Mouse (Mus musculus) embryonic facial prominence, embryonic 13.5 days (tissue): ENCODE data around the gene Cmip. TPM values are rescaled to one million over a fixed set of nuclear protein-coding genes. Genes with fewer than 3 reads are reported as not detected.

Experiments
- ATAC-seq: fragments of 200-750 bp; cut with Nextera tagmentation; 2 replicates; pipeline ENCODE4 v1.8.0; 2017; ENCODE audit warnings: low read depth; ENCODE audit not compliant: insufficient number of reproducible peaks, insufficient read depth, low FRiP score, low TSS enrichment
- H3K27ac ChIP-seq: fragments of 300-500 bp; sonication (generic); 2 replicates; pipeline ENCODE4 v1.5.1; 2015; ENCODE audit warnings: moderate library complexity, mild to moderate bottlenecking, inconsistent platforms
- H3K27me3 ChIP-seq: fragments of 300-500 bp; sonication (generic); 2 replicates; pipeline ENCODE4 v1.6.1; 2015; ENCODE audit warnings: mild to moderate bottlenecking, inconsistent platforms
- H3K36me3 ChIP-seq: fragments of 300-500 bp; sonication (generic); 2 replicates; pipeline ENCODE4 v1.6.1; 2015; ENCODE audit warnings: mild to moderate bottlenecking, inconsistent platforms
- H3K4me1 ChIP-seq: fragments of 300-500 bp; sonication (generic); 2 replicates; pipeline ENCODE4 v1.6.1; 2015; ENCODE audit warnings: inconsistent platforms
- H3K4me2 ChIP-seq: fragments of 300-500 bp; sonication (generic); 2 replicates; pipeline ENCODE4 v1.6.1; 2015; ENCODE audit warnings: moderate library complexity, mild to moderate bottlenecking, inconsistent platforms
- H3K4me3 ChIP-seq: fragments of 300-500 bp; sonication (generic); 2 replicates; pipeline ENCODE4 v1.5.1; 2015; ENCODE audit warnings: mild to moderate bottlenecking, inconsistent platforms
- H3K9ac ChIP-seq: fragments of 300-500 bp; sonication (generic); 2 replicates; pipeline ENCODE4 v1.6.1; 2015; ENCODE audit warnings: mild to moderate bottlenecking, inconsistent platforms
- H3K9me3 ChIP-seq: fragments of 300-500 bp; sonication (generic); 2 replicates; pipeline ENCODE4 v1.6.1; 2016; ENCODE audit warnings: inconsistent platforms
- WGBS: fragments of 180-500 bp; shearing (Covaris S2); methylation state at CpG from one replicate; pipeline ENCODE4 v1.1.7; 2015; ENCODE audit warnings: mixed read lengths; 5-methylcytosine and 5-hydroxymethylcytosine counted together
- polyA plus RNA-seq: library from polyadenylated mRNA; unstranded; fragments of >200 nt; fragmentation: Nextera tagmentation; extraction: Ambion mirVana; gene quantifications from 2 replicates; pipeline ENCODE4 v1.2.1, GENCODE M21; 2015

The Cmip gene
- polyA plus RNA-seq, 1 experiment from 2014 or later: 17.7 TPM

DNA sequence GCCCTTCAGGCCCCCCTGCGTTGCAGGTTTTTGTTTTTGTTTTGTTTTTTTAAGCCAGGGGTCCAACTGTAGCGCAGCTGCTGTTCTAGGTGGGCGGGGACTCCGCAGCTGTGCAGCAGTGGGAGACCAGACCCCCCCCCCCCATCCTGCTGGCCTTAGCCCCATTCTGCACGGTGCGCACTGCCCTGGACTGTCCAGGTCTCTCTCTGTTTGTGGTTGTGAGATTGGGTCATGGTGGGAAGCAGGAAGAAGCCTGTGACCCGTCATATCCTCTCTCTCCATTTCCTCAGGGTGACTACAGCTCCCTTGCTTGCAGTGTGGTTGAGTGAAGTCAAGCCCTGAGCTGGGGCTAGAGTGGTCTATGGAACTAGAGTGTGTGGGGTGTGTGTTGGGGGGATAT is 114.3 kb downstream of the Cmip start:
- no peak; the same call in 1 of the 2 replicates for ATAC-seq
- Histone ChIP-seq H3K27me3 (no peaks in the 10 kb centered on the region), H3K4me1 (peaks cover 51% of the 10 kb centered on the region), H3K9ac (no peak overlapping the region), H3K36me3 (no peaks in the 10 kb centered on the region), H3K4me3 (no peak overlapping the region), H3K27ac (no peak overlapping the region), H3K9me3 (no peaks in the 10 kb centered on the region), H3K4me2 (no peak overlapping the region)
- 82% methylated on average over 7 of the region's 7 CpGs for WGBS

DNA sequence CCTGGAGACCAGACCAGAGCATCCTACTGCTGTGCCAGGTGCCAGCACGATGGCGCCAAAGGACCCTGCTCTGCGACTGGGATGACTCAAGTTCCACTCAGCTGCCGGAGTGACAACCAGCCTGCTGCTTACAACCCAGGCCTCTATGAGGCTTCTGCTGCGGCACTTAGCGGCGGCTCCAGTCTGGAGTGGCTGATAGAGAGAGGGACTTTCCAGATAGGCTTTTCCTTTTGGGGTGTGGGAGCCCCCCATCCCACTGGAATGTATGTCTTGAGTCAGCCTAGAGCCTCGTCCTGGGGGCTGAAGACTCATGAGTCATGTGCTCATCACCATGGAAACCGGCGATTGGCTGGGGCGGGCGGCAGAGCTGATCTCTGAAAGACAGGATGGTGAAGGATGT is 115.2 kb downstream of the Cmip start:
- no peaks in the 10 kb centered on the region for H3K27me3 ChIP-seq
- no peaks in the 10 kb centered on the region for H3K9me3 ChIP-seq
- no peak overlapping the region for H3K27ac ChIP-seq
- H3K36me3 ChIP-seq: 0 out of 2 replicates have a peak, but pooled peaks cover 2% of the 10 kb centered on the region
- no peak overlapping the region for H3K4me3 ChIP-seq
- ATAC-seq: no peak
- 78% methylated on average over 12 of the region's 12 CpGs for WGBS
- H3K9ac ChIP-seq: no peak overlapping the region
- H3K4me1 ChIP-seq: peaks cover 49% of the 10 kb centered on the region
- no peak overlapping the region for H3K4me2 ChIP-seq

DNA sequence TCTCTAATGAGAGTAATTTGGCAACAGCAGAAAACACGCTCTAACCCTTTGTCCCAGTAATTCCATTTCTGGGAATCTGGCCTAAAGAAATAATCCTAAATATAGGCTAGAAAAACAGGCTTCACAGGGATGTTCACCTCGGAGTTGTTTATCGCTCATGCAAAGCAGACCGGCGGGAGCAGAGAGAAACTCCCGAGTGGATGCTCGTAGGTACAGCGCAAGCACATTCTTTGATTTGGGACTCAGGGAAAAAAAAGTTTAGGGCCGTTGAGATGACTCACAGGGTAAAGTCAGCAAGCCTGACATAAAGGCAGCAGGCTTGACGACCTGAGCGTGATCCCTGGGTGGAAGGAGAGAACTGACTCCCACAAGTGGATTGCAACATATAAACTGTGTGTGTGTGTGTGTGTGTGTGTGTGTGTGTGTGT is 116.2 kb downstream of the Cmip start:
- WGBS: 62% methylated on average over 11 of the region's 11 CpGs
- Histone ChIP-seq H3K36me3 (0 out of 2 replicates have a peak, but pooled peaks cover 6% of the 10 kb centered on the region), H3K27ac (peak overlapping the region; percentile 39; the same call in 1 of the 2 replicates), H3K4me3 (no peak overlapping the region), H3K4me1 (peaks cover 41% of the 10 kb centered on the region), H3K27me3 (no peaks in the 10 kb centered on the region), H3K9me3 (no peaks in the 10 kb centered on the region), H3K9ac (no peak overlapping the region), H3K4me2 (no peak overlapping the region)
- no peak for ATAC-seq

DNA sequence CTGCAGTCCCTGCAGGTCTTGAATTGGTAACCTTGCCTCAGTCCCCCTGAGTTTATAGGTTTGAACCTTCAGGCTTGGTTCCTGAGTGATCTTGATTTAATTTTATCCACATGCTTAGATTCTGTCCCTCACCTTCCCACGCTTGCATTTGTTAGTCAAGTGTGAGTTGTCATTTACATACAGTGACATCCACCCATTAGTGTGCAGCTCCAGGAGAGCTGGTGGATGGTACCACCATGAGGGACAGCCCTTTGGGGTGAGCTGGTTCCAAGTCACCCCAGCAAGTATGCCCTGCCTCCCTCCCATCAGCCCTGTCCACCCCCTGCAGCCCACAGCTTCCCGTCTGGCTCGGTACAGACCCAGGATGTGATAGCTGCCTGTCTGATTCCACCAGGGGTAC is 117.2 kb downstream of the Cmip start:
- Histone ChIP-seq H3K4me1 (peaks cover 44% of the 10 kb centered on the region), H3K4me2 (no peak overlapping the region), H3K36me3 (peaks cover 12% of the 10 kb centered on the region; the same call in 1 of the 2 replicates), H3K27me3 (no peaks in the 10 kb centered on the region), H3K27ac (no peak overlapping the region), H3K9me3 (no peaks in the 10 kb centered on the region), H3K4me3 (no peak overlapping the region), H3K9ac (no peak overlapping the region)
- ATAC-seq: no peak
- 80% methylated on average over 3 of the region's 3 CpGs for WGBS

DNA sequence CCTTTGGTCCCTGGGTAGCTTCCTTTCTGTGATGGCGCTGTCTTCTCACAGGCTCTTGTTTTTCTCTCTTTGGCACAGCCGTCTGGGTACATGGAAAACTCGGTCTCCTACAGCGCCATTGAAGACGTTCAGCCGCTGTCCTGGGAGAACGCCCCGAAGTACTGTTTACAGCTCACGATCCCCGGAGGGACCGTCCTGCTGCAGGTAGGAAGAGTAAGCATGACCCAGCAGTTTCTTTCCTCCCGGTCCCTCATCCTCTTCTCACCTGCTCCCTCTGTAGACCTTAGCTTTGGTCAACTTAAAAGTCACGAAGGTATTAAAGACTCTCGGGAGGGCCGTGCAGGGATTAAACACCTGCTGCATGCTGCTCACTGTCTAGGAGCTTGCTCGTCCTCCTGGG is 120.1 kb downstream of the Cmip start:
- Histone ChIP-seq H3K27ac (no peak overlapping the region), H3K4me3 (no peak overlapping the region), H3K4me2 (no peak overlapping the region), H3K4me1 (peaks cover 22% of the 10 kb centered on the region), H3K9ac (no peak overlapping the region), H3K27me3 (no peaks in the 10 kb centered on the region), H3K36me3 (peaks cover 26% of the 10 kb centered on the region), H3K9me3 (no peaks in the 10 kb centered on the region)
- 73% methylated on average over 16 of the region's 16 CpGs for whole genome bisulfite sequencing
- no peak for ATAC-seq

DNA sequence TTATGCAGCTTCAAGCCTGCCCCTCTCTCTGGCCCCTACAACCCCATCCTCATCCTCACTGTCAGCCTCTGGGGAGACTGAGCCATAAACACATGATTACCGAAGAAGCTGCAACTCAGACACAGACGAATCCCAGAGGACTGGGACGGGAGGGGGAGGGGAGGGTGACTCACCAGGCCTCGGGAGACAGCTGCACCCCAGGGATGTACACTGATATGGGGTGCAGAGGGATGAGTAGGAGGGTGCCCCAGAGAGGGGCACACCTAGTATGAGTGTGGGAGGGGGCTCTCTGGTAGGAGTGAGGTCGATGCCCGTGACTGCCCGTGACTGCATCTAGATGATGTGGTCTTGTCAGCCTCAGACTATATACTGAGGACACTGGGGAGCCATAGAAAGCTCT is 121.8 kb downstream of the Cmip start:
- Histone ChIP-seq H3K9ac (no peak overlapping the region), H3K27me3 (no peaks in the 10 kb centered on the region), H3K4me1 (peaks cover 11% of the 10 kb centered on the region), H3K36me3 (peaks cover 32% of the 10 kb centered on the region), H3K4me2 (no peak overlapping the region), H3K9me3 (no peaks in the 10 kb centered on the region), H3K27ac (no peak overlapping the region), H3K4me3 (no peak overlapping the region)
- WGBS: 80% methylated on average over 7 of the region's 7 CpGs
- ATAC-seq: no peak

DNA sequence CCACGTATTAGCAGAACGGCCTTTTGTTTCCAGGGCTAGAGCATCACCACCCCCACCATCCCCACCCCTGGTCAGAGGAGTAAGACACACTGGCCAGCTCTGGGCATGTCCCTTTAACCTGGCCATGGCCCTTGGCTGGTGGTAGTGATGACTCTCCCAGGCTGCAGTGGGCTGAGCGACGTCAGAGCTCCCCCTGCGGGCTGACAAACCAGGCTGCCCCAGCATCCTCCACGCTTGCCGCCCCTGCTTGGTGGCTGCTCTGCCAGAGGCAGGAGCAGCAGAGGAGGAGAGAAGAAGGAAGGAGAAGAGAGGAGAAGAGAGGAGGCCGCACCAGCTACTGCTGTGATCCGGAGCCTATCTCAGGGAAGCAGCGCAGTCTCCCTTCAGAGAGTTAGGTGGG is 122.3 kb downstream of the Cmip start:
- ATAC-seq: no peak
- WGBS: 58% methylated on average over 10 of the region's 10 CpGs
- Histone ChIP-seq H3K36me3 (peaks cover 37% of the 10 kb centered on the region), H3K27ac (no peak overlapping the region; the same call in 1 of the 2 replicates), H3K4me3 (no peak overlapping the region), H3K4me2 (no peak overlapping the region), H3K27me3 (no peaks in the 10 kb centered on the region), H3K4me1 (peaks cover 11% of the 10 kb centered on the region), H3K9me3 (peaks cover 5% of the 10 kb centered on the region; the same call in 1 of the 2 replicates), H3K9ac (no peak overlapping the region)

DNA sequence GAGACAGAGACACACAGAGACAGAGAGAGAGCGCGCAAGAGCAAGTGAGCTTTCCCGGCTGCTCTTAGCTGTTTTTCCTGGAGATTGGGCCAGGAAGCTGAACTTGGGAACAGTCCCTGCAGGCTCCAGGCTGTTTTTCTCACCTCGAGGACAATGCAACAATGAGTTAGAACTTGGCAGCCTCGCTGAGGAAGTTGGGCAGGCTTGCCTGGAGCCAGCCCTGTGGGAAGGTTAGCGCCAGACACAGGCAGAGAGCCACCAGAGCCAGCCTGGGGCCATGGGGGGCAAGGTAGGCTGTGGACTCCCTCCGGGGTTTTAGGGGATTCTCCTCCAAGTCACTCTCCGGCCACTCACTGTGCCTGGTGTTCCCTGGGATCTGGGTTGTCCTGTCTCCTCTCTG is 123.9 kb downstream of the Cmip start:
- WGBS: 77% methylated on average over 8 of the region's 8 CpGs
- H3K4me3 ChIP-seq: no peak overlapping the region
- H3K9me3 ChIP-seq: peaks cover 9% of the 10 kb centered on the region; the same call in 1 of the 2 replicates
- H3K27me3 ChIP-seq: no peaks in the 10 kb centered on the region
- no peak overlapping the region for H3K4me2 ChIP-seq
- peaks cover 53% of the 10 kb centered on the region for H3K36me3 ChIP-seq
- ATAC-seq: no peak
- no peak overlapping the region for H3K27ac ChIP-seq
- H3K9ac ChIP-seq: no peak overlapping the region
- H3K4me1 ChIP-seq: peaks cover 11% of the 10 kb centered on the region

DNA sequence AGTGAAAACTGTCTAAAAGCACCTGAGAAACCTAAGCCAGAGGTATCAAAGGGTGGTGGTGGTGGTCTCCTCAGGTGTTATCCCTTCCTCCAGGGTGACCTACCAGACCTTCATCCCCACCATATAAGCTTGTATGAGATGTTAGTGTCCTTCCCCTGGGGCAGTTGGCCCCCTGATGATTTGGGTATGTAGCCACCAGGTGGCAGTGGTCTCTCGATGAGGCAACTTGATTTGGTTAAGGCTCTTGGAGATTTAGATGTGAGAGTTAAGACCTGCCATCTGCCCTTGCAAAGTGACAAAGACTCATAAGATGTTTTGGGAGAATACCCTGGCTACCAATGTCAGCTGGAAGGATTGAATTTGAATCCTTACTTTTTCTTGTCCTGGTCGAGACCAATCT is 129.3 kb downstream of the Cmip start:
- H3K27ac ChIP-seq: no peak overlapping the region
- no peaks in the 10 kb centered on the region for H3K27me3 ChIP-seq
- peaks cover 9% of the 10 kb centered on the region; the same call in 1 of the 2 replicates for H3K9me3 ChIP-seq
- no peak overlapping the region for H3K9ac ChIP-seq
- 0 out of 2 replicates have a peak, but pooled peaks cover 2% of the 10 kb centered on the region for H3K4me1 ChIP-seq
- ATAC-seq: no peak
- H3K36me3 ChIP-seq: peaks cover 41% of the 10 kb centered on the region
- WGBS: 72% methylated on average over 2 of the region's 2 CpGs
- no peak overlapping the region for H3K4me2 ChIP-seq
- no peak overlapping the region for H3K4me3 ChIP-seq

DNA sequence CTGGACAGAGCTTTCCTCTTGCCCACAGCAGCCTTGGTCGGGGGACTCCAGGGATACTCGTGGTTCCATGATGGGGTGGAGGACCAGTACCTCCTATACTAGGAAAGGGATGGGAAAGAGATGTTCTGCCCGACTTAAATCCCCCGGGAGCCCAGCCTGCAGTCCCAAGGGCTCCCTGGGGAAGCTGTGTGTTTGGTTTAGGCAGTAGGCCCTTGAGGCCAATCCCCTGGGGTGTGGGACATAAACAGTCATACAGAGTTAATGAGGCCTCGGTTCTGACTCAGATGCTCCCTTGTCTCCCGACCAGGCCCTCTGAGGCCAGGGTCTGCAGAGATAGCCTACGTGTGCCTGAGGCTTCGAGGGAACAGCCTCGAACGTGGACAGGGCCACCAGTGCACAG is 130.8 kb downstream of the Cmip start:
- Histone ChIP-seq H3K27ac (no peak overlapping the region), H3K9me3 (peaks cover 9% of the 10 kb centered on the region; the same call in 1 of the 2 replicates), H3K27me3 (no peaks in the 10 kb centered on the region), H3K9ac (no peak overlapping the region), H3K4me3 (no peak overlapping the region), H3K4me2 (no peak overlapping the region), H3K36me3 (peaks cover 29% of the 10 kb centered on the region), H3K4me1 (0 out of 2 replicates have a peak, but pooled peaks cover 2% of the 10 kb centered on the region)
- WGBS: 55% methylated on average over 10 of the region's 10 CpGs
- no peak for ATAC-seq

DNA sequence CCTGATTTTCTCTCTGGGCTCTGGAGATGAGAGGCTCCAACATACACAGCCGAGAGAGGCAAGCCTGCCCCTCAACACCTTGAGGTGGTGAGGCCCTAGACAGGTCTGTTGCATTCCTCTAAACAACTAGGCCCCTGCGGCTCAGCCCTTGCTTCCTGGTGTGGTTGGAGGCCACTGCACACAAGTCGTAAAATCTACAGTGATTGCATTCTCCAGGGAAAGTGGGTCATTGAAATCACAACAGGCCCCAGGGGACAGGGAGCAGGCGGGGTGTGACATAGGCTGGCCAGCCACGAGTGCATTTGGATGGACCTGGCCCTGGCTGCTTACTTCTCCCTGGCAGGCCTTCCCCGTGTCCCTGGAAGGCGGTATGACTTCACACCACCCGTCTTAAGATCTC is 131.5 kb downstream of the Cmip start:
- peaks cover 9% of the 10 kb centered on the region; the same call in 1 of the 2 replicates for H3K9me3 ChIP-seq
- no peak overlapping the region for H3K27ac ChIP-seq
- H3K4me2 ChIP-seq: no peak overlapping the region
- WGBS: 70% methylated on average over 8 of the region's 8 CpGs
- no peak for ATAC-seq
- peaks cover 29% of the 10 kb centered on the region for H3K36me3 ChIP-seq
- H3K4me3 ChIP-seq: no peak overlapping the region
- H3K27me3 ChIP-seq: no peaks in the 10 kb centered on the region
- no peak overlapping the region for H3K9ac ChIP-seq
- 0 out of 2 replicates have a peak, but pooled peaks cover 2% of the 10 kb centered on the region for H3K4me1 ChIP-seq

DNA sequence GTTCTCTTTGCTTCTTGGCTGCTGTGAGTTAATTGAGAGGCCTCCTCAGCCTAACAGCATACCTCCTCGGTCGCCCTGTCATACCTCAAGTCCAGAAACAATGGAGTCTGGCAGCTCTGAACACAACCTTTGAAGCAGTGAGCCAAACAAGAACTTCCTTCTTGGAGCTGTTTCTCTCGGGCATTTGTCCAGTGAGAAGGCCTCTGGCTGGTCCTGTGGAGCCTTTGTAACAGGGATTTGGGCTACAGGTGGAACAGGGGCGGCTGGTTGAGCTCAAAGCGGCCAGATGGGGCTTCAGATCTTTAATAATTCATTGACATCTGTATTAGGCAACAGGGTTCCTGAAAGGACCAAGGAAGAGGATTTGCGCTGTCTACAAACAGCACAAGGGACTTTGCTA is 137.0 kb downstream of the Cmip start:
- Histone ChIP-seq H3K4me2 (no peak overlapping the region), H3K27ac (no peak overlapping the region), H3K4me3 (no peak overlapping the region), H3K27me3 (no peaks in the 10 kb centered on the region), H3K36me3 (peaks cover 26% of the 10 kb centered on the region), H3K9me3 (no peaks in the 10 kb centered on the region), H3K9ac (no peak overlapping the region), H3K4me1 (peaks cover 5% of the 10 kb centered on the region; the same call in 1 of the 2 replicates)
- WGBS: 84% methylated on average over 6 of the region's 6 CpGs
- no peak for ATAC-seq
